Mouse (Mus musculus): ENCODE measurements around the gene Prkca.

DNA sequence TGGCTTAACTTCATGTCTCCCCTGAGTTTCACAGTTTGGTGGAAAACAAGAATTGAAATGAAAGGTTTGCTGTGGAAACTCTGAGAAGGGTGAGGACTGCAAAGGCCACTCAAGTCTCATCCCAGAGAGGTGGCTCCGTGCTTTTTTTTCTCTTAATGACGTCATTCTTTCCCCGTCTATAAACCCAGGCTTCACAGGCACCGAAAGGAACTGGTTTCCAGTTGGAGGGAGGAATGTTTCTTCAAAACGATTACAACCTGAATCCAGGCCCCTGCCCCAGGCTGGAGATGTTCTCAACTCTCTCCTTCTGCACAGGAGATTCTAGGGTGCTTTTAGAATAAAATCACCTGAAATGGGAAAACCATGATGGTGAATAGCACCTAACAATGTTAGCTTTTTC lies 10.7 kb downstream of the Prkca start:
- no peak for TF ChIP-seq CTCF (IDR thresholded peaks at IDR 0.05; ENCODE audit: low read depth)
- TF ChIP-seq EP300 (IDR thresholded peaks at IDR 0.05; ENCODE audit: low read depth) = no peak
